Mouse (Mus musculus): ENCODE data around the gene Mpnd. TPM values are rescaled to one million over a fixed set of nuclear protein-coding genes. Genes with fewer than 3 reads are reported as not detected.
A peak's percentile ranks its signal among the peaks of the same experiment; 100 is the strongest.
"Not testable (repeated sequence)": the region's sequence is repeated elsewhere in the genome, so short reads cannot be mapped to it uniquely, and the experiment has no call there.

Mpnd gene
- total RNA-seq, 2 experiments from 2014 or later: 101 to 103 TPM

GRCm38 (mm10) chr17:56036901-56037287 is 31.4 kb downstream of the Mpnd start:
- peak overlapping the region; percentile 48; the same call in 1 of the 2 replicates for H3K27ac ChIP-seq
- peak overlapping the region; percentile 35 for H3K4me3 ChIP-seq
- no peak for DNase-seq (ENCODE audit: low spot score in 2 of 2)
- peak; percentile 1 for TF ChIP-seq CTCF (conservative IDR thresholded peaks at IDR 0.05)

GRCm38 (mm10) chr17:56038583-56039261 is 33.2 kb downstream of the Mpnd start:
- TF ChIP-seq CTCF (conservative IDR thresholded peaks at IDR 0.05): no peak
- H3K27ac ChIP-seq: no peak overlapping the region
- DNase-seq (ENCODE audit: low spot score in 2 of 2): no peak
- no peak overlapping the region for H3K4me3 ChIP-seq

GRCm38 (mm10) chr17:56039345-56039744 is 33.8 kb downstream of the Mpnd start:
- peak overlapping the region; percentile 69 for H3K4me3 ChIP-seq
- no peak for DNase-seq (ENCODE audit: low spot score in 2 of 2)
- H3K27ac ChIP-seq: peak overlapping the region; percentile 63; the same call in 1 of the 2 replicates
- no peak for TF ChIP-seq CTCF (conservative IDR thresholded peaks at IDR 0.05)

DNA sequence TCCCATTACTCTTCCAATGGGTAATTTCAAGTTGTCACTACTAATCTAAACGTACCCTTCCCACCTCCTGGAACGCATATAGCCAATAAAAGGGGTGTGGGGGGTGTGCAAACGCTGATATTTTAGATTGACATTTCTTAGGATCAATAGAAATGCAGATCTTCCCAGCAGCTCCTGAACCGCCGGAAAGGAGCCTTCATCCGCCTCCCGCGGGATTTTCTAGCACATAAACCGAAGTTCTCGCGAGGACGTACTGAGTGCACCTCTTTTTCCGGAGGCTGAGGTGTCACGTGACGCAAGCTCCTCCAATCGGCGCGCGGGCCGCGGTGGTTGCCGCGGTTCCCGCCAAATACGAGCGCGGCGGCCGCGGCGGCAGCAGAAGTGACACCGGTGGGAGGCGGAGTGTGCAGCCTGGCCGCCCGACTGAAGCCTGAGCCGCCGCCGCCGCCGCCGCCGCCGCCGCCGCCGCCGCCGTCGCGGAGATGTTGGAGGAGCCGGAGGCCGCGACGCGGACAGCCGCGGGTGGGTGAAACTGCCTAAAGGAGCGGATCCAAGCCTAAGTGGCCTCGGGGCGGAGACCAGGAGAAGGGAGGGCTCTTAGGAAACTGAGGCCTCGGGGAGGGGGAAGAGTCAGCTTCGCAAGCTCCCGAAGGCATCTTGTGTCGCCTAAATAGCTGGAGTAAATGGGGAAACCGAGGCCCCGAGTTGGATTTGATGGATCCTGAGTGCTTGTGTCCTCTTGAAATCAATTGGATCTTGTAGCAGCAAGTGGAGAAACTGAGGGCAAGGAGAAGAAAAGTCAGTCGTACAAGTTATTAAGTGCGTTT is 34.7 kb downstream of the Mpnd start, which contains the start of gene Chaf1a:
TSS of gene Chaf1a (plus strand) at position 410 of the 827 bp plus-strand sequence.
- TF ChIP-seq CTCF (conservative IDR thresholded peaks at IDR 0.05): no peak
- peak; percentile 93 to 98 for DNase-seq (ENCODE audit: low spot score in 2 of 2)
- H3K27ac ChIP-seq: peak within 1 kb of the TSS; percentile 63
- H3K4me3 ChIP-seq: peak within 1 kb of the TSS; percentile 69

DNA sequence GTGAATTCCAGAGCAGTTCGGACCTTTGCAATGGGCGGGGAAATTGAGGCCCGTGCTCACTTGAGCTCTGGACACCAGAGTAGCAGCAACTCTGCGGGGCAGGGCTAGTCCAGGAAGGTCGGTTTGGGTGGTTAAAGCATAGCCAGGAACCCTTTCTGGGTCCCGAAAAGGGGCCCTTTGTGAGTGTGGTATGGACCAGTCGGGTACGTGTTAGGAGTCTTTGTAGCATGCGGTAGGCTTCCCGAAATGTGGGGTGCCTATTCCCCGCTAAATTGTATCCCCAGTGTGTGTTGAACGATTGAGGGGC is 35.3 kb downstream of the Mpnd start:
- no peak for DNase-seq (ENCODE audit: low spot score in 2 of 2)
- H3K4me3 ChIP-seq: peak overlapping the region; percentile 69
- no peak for TF ChIP-seq CTCF (conservative IDR thresholded peaks at IDR 0.05)
- no peak overlapping the region for H3K27ac ChIP-seq

DNA sequence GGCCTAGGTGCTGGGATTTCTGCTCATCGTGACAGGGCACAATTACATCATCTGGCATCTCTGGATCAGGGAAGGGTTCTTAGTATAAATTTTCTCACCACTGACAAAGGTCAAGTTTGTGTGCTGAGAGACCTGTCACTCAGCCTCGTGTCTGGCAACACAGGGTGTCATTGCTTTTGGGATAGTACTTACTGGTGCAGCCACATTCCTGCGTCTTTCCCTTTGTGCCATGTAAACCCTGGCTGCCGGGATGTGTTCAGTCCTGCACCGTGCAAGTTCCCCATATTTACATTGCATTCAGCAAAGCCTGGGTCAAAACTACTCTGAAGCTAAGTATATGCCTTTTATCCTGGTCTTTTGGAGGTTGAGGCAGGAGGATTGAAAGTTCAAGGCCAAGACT is 45.9 kb downstream of the Mpnd start:
- no peak for TF ChIP-seq CTCF (conservative IDR thresholded peaks at IDR 0.05)
- no peak overlapping the region for H3K27ac ChIP-seq
- H3K4me3 ChIP-seq: no peak overlapping the region
- no peak for DNase-seq (ENCODE audit: low spot score in 2 of 2)

DNA sequence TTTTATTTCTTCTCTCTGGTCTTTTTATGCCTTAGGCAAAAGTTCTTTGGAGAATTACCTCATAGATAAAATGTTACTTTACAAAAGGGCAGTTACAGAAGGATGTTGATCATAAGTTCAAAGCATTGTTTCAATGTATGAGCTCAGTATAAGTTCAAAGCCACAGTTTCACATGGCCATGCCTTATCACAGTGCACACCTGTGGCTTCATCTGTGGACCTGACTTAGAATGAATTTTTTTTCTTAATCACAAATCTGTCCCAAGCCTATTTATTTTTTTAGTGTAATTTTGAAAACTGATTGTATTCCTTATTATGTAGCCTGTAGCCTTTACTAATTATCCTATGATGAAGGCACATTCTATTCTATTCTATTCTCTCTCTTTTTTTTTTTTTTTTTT is 49.4 kb downstream of the Mpnd start:
- no peak for DNase-seq (ENCODE audit: low spot score in 2 of 2)
- Histone ChIP-seq H3K4me3 (no peak overlapping the region), H3K27ac (no peak overlapping the region)
- TF ChIP-seq CTCF (conservative IDR thresholded peaks at IDR 0.05): no peak

GRCm38 (mm10) chr17:56055945-56056678 is 50.6 kb downstream of the Mpnd start:
- Histone ChIP-seq H3K27ac (no peak overlapping the region), H3K4me3 (no peak overlapping the region)
- no peak for TF ChIP-seq CTCF (conservative IDR thresholded peaks at IDR 0.05)
- DNase-seq (ENCODE audit: low spot score in 2 of 2): no peak

DNA sequence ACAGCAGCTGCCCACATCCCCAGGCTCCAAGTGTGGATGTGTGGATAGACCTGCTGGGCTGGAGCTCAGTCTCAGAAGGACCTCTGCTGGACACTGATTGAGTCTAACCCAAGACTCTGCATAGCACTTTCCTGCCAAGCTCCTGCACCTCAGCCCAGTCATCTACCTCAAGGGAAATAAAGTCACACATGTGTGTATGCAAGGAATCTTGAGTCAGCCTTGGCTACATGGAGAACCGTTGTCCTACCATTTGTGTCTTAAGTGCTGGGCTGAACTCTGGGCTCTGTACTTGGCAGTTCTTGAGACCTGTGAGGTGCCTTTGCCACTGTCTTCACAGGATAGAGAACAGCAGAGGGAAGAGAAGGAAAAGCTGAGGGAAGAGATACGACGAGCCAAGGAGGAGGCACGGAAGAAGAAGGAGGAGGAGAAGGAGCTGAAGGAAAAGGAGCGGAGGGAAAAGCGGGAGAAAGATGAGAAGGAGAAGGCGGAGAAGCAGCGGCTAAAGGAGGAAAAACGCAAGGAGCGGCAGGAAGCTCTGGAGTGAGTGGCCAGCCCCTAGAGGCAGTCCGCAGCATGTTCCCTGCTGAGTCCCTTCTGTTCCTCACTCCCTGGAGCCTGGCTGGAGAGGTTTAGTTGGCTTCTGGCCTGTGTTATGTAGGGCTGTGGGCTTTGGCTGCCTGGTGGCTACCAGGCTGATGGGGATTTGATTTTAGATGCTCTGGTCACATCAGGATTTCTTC is 52.0 kb downstream of the Mpnd start:
- peak; percentile 38 for TF ChIP-seq CTCF (conservative IDR thresholded peaks at IDR 0.05)
- DNase-seq (ENCODE audit: low spot score in 2 of 2): no peak
- Histone ChIP-seq H3K4me3 (no peak overlapping the region), H3K27ac (peak overlapping the region; percentile 32; the same call in 1 of the 2 replicates)

DNA sequence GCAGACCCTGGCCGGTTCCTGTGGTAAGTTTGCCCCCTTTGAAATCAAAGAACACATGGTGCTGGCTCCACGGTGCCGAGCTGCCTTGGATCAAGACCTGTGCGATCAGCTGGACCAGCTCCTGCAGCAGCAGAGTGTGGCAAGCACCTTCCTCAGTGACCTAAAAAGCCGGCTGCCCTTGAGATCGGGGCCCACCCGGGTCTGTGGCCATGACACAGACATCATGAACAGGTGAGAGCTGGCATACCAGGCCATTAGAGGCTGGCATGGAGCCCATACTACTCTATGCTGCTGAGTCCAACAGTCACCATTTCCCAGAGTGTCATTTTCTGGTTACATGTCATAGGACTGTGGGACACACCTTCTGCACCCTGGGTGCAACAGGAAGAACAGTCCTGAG is 56.6 kb downstream of the Mpnd start:
- no peak overlapping the region for H3K27ac ChIP-seq
- no peak for TF ChIP-seq CTCF (conservative IDR thresholded peaks at IDR 0.05)
- no peak overlapping the region for H3K4me3 ChIP-seq
- no peak for DNase-seq (ENCODE audit: low spot score in 2 of 2)

GRCm38 (mm10) chr17:56065715-56066114 is 60.2 kb downstream of the Mpnd start:
- DNase-seq (ENCODE audit: low spot score in 2 of 2); H3K27ac ChIP-seq; H3K4me3 ChIP-seq: not testable (repeated sequence)
- peak; percentile 55 for TF ChIP-seq CTCF (conservative IDR thresholded peaks at IDR 0.05)

Other genes with a start within 250 kb of the Mpnd start
- gene Zfp119a, start 126.8 kb upstream of the Mpnd start, total RNA-seq (2021): 1 to 10 TPM; 5.0 to 7.4 TPM
- 1 to 10 TPM; 6.2 to 6.9 TPM for gene Zfp959, start 113.6 kb upstream of the Mpnd start, total RNA-seq (2021)
- gene Zfp119b, start 56.2 kb upstream of the Mpnd start, total RNA-seq (2021): 1 to 10 TPM; 3.5 to 4.0 TPM
- 1 to 10 TPM; 1.0 to 1.6 TPM for gene Ebi3, start 53.1 kb upstream of the Mpnd start, total RNA-seq (2021)
- gene Yju2, start 46.6 kb upstream of the Mpnd start, total RNA-seq (2021): 10 to 100 TPM; 18.1 to 19.0 TPM
- 10 to 100 TPM; 23.7 to 28.4 TPM for gene Shd, start 35.2 kb upstream of the Mpnd start, total RNA-seq (2021)
- gene Fsd1, start 19.2 kb upstream of the Mpnd start, total RNA-seq (2021): 10 to 100 TPM; 67.2 to 69.0 TPM
- gene Stap2, start 127 bp upstream of the Mpnd start, total RNA-seq (2021): 1 to 10 TPM; 2.2 to 2.8 TPM
- gene Sh3gl1, start 30.9 kb downstream of the Mpnd start, total RNA-seq (2021): 10 to 100 TPM; 63.0 to 69.7 TPM
- 1 to 10 TPM; 2.7 to 3.3 TPM for gene Chaf1a, start 34.7 kb downstream of the Mpnd start, total RNA-seq (2021)
- gene Ubxn6, start 69.3 kb downstream of the Mpnd start, total RNA-seq (2021): 10 to 100 TPM; 82.9 to 89.3 TPM
- 100 to 1,000 TPM; 122 to 135 TPM for gene Hdgfl2, start 73.9 kb downstream of the Mpnd start, total RNA-seq (2021)
- gene Plin4, start 104.1 kb downstream of the Mpnd start, total RNA-seq (2021): 10 to 100 TPM in 1 of 2 experiments, 1 to 10 TPM in 1; 7.5 to 10.1 TPM
- gene Plin5, start 111.9 kb downstream of the Mpnd start, total RNA-seq (2021): under 1 TPM; 0.54 to 0.76 TPM
- 1 to 10 TPM in 1 of 2 experiments, under 1 TPM in 1; 0.77 to 1.6 TPM for gene Lrg1, start 116.3 kb downstream of the Mpnd start, total RNA-seq (2021)
- 100 to 1,000 TPM; 125 to 133 TPM for gene Sema6b, start 134.6 kb downstream of the Mpnd start, total RNA-seq (2021)
- 1 to 10 TPM; 5.4 to 7.0 TPM for gene Tnfaip8l1, start 156.8 kb downstream of the Mpnd start, total RNA-seq (2021)
- 10 to 100 TPM; 40.6 to 41.1 TPM for gene Mydgf, start 178.2 kb downstream of the Mpnd start, total RNA-seq (2021)
- 10 to 100 TPM; 65.3 to 66.1 TPM for gene Dpp9, start 213.2 kb downstream of the Mpnd start, total RNA-seq (2021)

Measured in layer of hippocampus, adult 2 months (tissue).